ENCODE assay signal across 17 mouse cellular contexts in genomic region chr9:64466090-64466489, GRCm38 (mm10).
DNase-seq lines count a peak whose midpoint lies in the region; ATAC-seq and TF ChIP-seq lines count a peak whose summit lies in the region.
"Had no signal": no experiment of that assay in that cellular context is flagged by ENCODE, and none has a peak within 500 bp of the region (broad histone marks: within the 10 kb centered on the region; RNA-seq: fewer than 3 reads in every experiment).

No protein-coding gene starts in this region.

- peak; percentile 47; the same call in 1 of the 2 replicates for ATAC-seq in forebrain, embryonic 16.5 days
- ATAC-seq in forebrain, postnatal 0 days, result no peak
- peak; percentile 72 for ATAC-seq in intestine, embryonic 16.5 days
- ATAC-seq in hindbrain, embryonic 13.5 days (ENCODE audit: low FRiP score), result no peak
- ATAC-seq: CD4-positive, CD25-positive, alpha-beta regulatory T cell, adult 4 months had no signal

- no peak overlapping the region for H3K4me3 ChIP-seq in forebrain, embryonic 16.5 days (replicated peaks; ENCODE audit: low read length)
- no peak overlapping the region for H3K4me3 ChIP-seq in forebrain, postnatal 0 days (ENCODE audit: low read depth, low read length)
- H3K4me3 ChIP-seq in intestine, embryonic 16.5 days (ENCODE audit: low read length), result no peak overlapping the region
- H3K4me3 ChIP-seq in hindbrain, embryonic 13.5 days, result no peak overlapping the region
- H3K4me3 ChIP-seq: neural tube, embryonic 15.5 days had no signal

- 57% methylated on average over 8 of the region's 8 CpGs for WGBS in forebrain, embryonic 16.5 days
- WGBS in forebrain, postnatal 0 days, result 57% methylated on average over 8 of the region's 8 CpGs
- 51% methylated on average over 8 of the region's 8 CpGs for WGBS in intestine, embryonic 16.5 days
- 69% methylated on average over 8 of the region's 8 CpGs for WGBS in hindbrain, embryonic 13.5 days

- no peaks in the 10 kb centered on the region for H3K36me3 ChIP-seq in forebrain, embryonic 16.5 days (ENCODE audit: control insufficient read depth, insufficient read depth)
- H3K36me3 ChIP-seq in forebrain, postnatal 0 days (ENCODE audit: insufficient read depth), result no peaks in the 10 kb centered on the region
- H3K36me3 ChIP-seq in intestine, embryonic 16.5 days (ENCODE audit: control insufficient read depth, insufficient read depth, low read length), result no peaks in the 10 kb centered on the region
- H3K36me3 ChIP-seq in hindbrain, embryonic 13.5 days, result no peaks in the 10 kb centered on the region
- H3K36me3 ChIP-seq: neural tube, embryonic 15.5 days had no signal

- no peak for TF ChIP-seq CTCF in forebrain, postnatal 0 days (IDR thresholded peaks at IDR 0.05; ENCODE audit: low read depth)

- no peak for DNase-seq in forebrain, postnatal 0 days
- peak; percentile 48 to 63 for DNase-seq in cerebellum, postnatal 25 days
- peak; percentile 55 for DNase-seq in kidney, postnatal 10 days
- no peak for DNase-seq in urinary bladder, postnatal 25 days (ENCODE audit: low spot score)
- DNase-seq: gastrocnemius, postnatal 36 days; heart, postnatal 36 days; layer of hippocampus, adult 9-11 months; right cerebral cortex, adult 18-20 months; spleen, adult 18-20 months had no signal

- peak overlapping the region; percentile 74 for H3K27ac ChIP-seq in forebrain, embryonic 16.5 days (ENCODE audit: low read length)
- H3K27ac ChIP-seq in forebrain, postnatal 0 days (ENCODE audit: low read depth, low read length), result no peak overlapping the region
- H3K27ac ChIP-seq in intestine, embryonic 16.5 days (ENCODE audit: low read length), result no peak overlapping the region
- no peak overlapping the region for H3K27ac ChIP-seq in hindbrain, embryonic 13.5 days
- H3K27ac ChIP-seq: liver, embryonic 14.5 days; macrophage; neural tube, embryonic 15.5 days had no signal

- 0 out of 2 replicates have a peak, but pooled peaks cover 5% of the 10 kb centered on the region for H3K4me1 ChIP-seq in forebrain, embryonic 16.5 days (replicated peaks; ENCODE audit: control insufficient read depth, insufficient read depth, low read length)
- H3K4me1 ChIP-seq in forebrain, postnatal 0 days (ENCODE audit: insufficient read depth), result no peaks in the 10 kb centered on the region
- no peaks in the 10 kb centered on the region for H3K4me1 ChIP-seq in intestine, embryonic 16.5 days (ENCODE audit: control insufficient read depth, insufficient read depth, low read length)
- peaks cover 32% of the 10 kb centered on the region for H3K4me1 ChIP-seq in hindbrain, embryonic 13.5 days (replicated peaks)

- no peak overlapping the region for H3K4me2 ChIP-seq in forebrain, embryonic 16.5 days (ENCODE audit: low read length)
- H3K4me2 ChIP-seq in forebrain, postnatal 0 days (ENCODE audit: low read depth), result no peak overlapping the region
- no peak overlapping the region for H3K4me2 ChIP-seq in intestine, embryonic 16.5 days (ENCODE audit: low read depth, low read length)
- no peak overlapping the region for H3K4me2 ChIP-seq in hindbrain, embryonic 13.5 days
- H3K4me2 ChIP-seq: heart, embryonic 11.5 days; neural tube, embryonic 15.5 days had no signal

- H3K27me3 ChIP-seq in forebrain, embryonic 16.5 days (replicated peaks; ENCODE audit: control insufficient read depth, insufficient read depth, low read length), result no peaks in the 10 kb centered on the region
- H3K27me3 ChIP-seq in forebrain, postnatal 0 days (ENCODE audit: insufficient read depth, low read length), result no peaks in the 10 kb centered on the region
- no peaks in the 10 kb centered on the region for H3K27me3 ChIP-seq in intestine, embryonic 16.5 days (replicated peaks; ENCODE audit: control insufficient read depth, insufficient read depth, low read length)
- 0 out of 2 replicates have a peak, but pooled peaks cover 4% of the 10 kb centered on the region for H3K27me3 ChIP-seq in hindbrain, embryonic 13.5 days
- H3K27me3 ChIP-seq: neural tube, embryonic 15.5 days had no signal

- H3K9ac ChIP-seq in forebrain, embryonic 16.5 days (replicated peaks; ENCODE audit: low read depth, low read length), result no peak overlapping the region
- no peak overlapping the region for H3K9ac ChIP-seq in forebrain, postnatal 0 days
- no peak overlapping the region for H3K9ac ChIP-seq in intestine, embryonic 16.5 days (ENCODE audit: low read depth, low read length)
- H3K9ac ChIP-seq in hindbrain, embryonic 13.5 days, result no peak overlapping the region
- H3K9ac ChIP-seq: liver, embryonic 14.5 days; neural tube, embryonic 15.5 days had no signal

- H3K9me3 ChIP-seq in forebrain, embryonic 16.5 days (ENCODE audit: control insufficient read depth, low read length), result no peaks in the 10 kb centered on the region
- no peaks in the 10 kb centered on the region for H3K9me3 ChIP-seq in forebrain, postnatal 0 days (ENCODE audit: low read length)
- no peaks in the 10 kb centered on the region for H3K9me3 ChIP-seq in intestine, embryonic 16.5 days (ENCODE audit: control insufficient read depth, low read length)
- H3K9me3 ChIP-seq in hindbrain, embryonic 13.5 days, result no peaks in the 10 kb centered on the region
- H3K9me3 ChIP-seq: neural tube, embryonic 15.5 days had no signal

Comparison
In these comparisons a context has a peak if more than half of its experiments do, and no peak if none do; other contexts are left out.
1. ATAC-seq: peak in forebrain, embryonic 16.5 days (single experiment) and intestine, embryonic 16.5 days (single experiment); none in forebrain, postnatal 0 days (single experiment) and hindbrain, embryonic 13.5 days (single experiment).
2. DNase-seq: peak in cerebellum, postnatal 25 days (2 of 2) and kidney, postnatal 10 days (single experiment); none in forebrain, postnatal 0 days (single experiment) and urinary bladder, postnatal 25 days (single experiment).